Mouse (Mus musculus) left cerebral cortex, adult 8-10 months (tissue): Measurements from ENCODE around the gene Cblb. TPM values are rescaled to one million over a fixed set of nuclear protein-coding genes. Genes with fewer than 3 reads are reported as not detected.

ENCODE experiments used
- DNase-seq, 2 experiments: peaks; one replicate each; pipeline ENCODE4 v3.0.0; 2022; ENCODE audit warnings: low spot score in 2 of 2
- total RNA-seq, 4 experiments: library from RNA; stranded (reverse); gene quantifications; 2 replicates each; pipeline ENCODE4 v1.2.4; 2022

The Cblb gene
- total RNA-seq, 4 experiments from 2014 or later = 17.9 to 19.4 (median 19.1) TPM

- DNase-seq = no peak
Measured at GRCm38 (mm10) chr16:52125896-52126295, 94.9 kb downstream of the Cblb start.

GRCm38 (mm10) chr16:52129357-52129905 is 98.4 kb downstream of the Cblb start:
- no peak for DNase-seq

DNA sequence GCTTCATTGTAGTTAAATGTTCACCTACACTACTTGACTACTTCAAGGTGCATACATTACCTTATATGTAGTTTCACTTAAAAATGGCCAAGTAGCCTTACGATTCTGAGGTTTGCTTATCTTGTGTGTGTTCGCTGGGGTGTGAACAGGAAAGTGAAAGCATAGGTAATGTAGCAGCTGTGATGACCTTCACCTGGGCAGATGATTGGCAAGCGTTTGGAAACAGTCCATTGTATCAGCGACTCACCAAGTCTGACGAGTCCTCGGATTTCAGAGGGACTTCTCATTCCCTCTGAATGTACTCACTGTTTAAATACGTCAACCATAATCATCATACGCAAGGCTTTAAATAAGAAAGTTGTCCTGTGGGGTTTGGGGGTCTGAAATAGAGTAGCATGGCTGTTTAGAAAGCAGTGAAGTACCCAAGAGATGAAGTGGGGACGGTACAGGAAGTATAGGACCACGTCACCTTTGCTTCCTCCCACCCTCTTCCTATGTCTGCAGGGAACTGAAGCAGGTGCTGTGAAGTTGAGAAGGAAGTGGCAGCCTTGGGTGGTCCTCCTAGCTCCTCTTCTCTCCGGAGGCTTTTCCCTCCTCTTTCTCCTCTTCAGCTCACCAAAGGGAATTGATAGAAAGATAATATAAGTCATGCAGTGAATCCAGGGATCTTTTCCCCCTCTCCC is 101.9 kb downstream of the Cblb start:
- no peak for DNase-seq

DNA sequence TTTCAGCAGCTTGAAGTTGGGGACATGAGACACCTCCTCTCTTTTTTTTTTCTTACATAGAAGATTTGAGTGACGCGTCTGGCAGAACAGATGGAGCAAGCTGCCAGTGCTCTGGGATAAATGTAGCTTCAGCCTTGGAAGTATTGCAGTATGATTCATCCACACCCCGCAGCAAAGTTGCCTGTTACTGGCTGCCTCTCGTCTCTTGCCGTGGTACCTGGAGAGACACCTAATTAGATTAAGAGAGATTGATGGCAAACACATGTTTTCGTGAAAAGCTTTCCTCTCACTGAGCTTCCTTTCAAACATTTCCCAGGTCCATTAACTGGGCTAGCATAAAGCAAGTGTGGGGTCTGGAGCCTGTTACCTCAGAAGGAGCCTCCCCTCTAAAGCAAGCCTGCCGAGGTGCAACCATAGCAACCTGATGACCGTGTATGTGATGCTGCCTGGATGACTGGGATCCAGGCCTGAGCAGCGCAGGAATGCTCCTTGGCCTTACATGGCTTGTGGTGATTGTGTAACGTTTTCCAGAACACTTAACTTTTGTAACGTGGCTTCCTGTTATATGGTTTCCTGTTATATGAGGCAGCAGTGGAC is 103.7 kb downstream of the Cblb start:
- DNase-seq = peak; percentile 28 to 83

- DNase-seq = no peak
Measured at GRCm38 (mm10) chr16:52135689-52136390, 104.8 kb downstream of the Cblb start.

- DNase-seq = no peak
Measured at GRCm38 (mm10) chr16:52143101-52143500, 112.1 kb downstream of the Cblb start.

GRCm38 (mm10) chr16:52143818-52144217 is 112.8 kb downstream of the Cblb start:
- DNase-seq = no peak

GRCm38 (mm10) chr16:52144792-52145191 is 113.8 kb downstream of the Cblb start:
- DNase-seq = no peak

GRCm38 (mm10) chr16:52145552-52145951 is 114.5 kb downstream of the Cblb start:
- no peak for DNase-seq

GRCm38 (mm10) chr16:52146976-52147696 is 116.1 kb downstream of the Cblb start:
- DNase-seq = no peak

- no peak for DNase-seq
Measured at GRCm38 (mm10) chr16:52148041-52148440, 117.0 kb downstream of the Cblb start.

DNA sequence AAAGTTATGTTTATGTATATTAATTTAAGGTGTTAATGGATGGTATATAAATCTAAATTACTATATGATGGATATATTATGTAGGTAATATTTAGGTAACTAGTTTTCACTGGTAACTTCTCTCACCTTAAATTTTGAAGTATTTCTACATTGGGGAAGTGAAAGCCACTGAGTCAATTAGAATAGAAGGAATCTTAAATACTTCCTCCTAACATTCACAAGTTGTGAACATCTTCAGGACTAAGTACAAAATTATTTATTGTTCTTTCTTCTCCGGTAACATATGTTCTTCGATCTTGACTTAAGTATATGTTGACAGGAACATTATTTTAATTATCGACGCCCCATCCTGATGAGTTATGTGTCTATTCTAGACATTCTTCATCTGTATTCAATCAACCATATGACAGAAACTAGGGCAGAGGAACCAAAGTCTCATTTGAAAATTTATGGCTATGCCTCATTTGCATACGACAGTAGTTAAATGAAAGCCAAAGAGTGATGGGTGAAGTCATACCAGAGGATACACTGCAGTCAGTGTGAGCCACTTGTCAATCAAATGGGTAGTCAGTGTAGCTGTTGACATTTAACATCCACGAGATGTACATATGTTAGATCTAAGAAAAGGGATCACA is 118.2 kb downstream of the Cblb start:
- no peak for DNase-seq

GRCm38 (mm10) chr16:52155030-52155696 is 124.1 kb downstream of the Cblb start:
- no peak for DNase-seq

- no peak for DNase-seq
Measured at GRCm38 (mm10) chr16:52159958-52160504, 129.0 kb downstream of the Cblb start.

GRCm38 (mm10) chr16:52164246-52164645 is 133.2 kb downstream of the Cblb start:
- no peak for DNase-seq

GRCm38 (mm10) chr16:52173253-52173652 is 142.2 kb downstream of the Cblb start:
- DNase-seq = no peak

GRCm38 (mm10) chr16:52179839-52180238 is 148.8 kb downstream of the Cblb start:
- DNase-seq = no peak

- DNase-seq = no peak
Measured at GRCm38 (mm10) chr16:52182057-52182456, 151.0 kb downstream of the Cblb start.

- DNase-seq = peak in 1 of 2 experiments; percentile 49
Measured at GRCm38 (mm10) chr16:52184350-52184749, 153.3 kb downstream of the Cblb start.

DNA sequence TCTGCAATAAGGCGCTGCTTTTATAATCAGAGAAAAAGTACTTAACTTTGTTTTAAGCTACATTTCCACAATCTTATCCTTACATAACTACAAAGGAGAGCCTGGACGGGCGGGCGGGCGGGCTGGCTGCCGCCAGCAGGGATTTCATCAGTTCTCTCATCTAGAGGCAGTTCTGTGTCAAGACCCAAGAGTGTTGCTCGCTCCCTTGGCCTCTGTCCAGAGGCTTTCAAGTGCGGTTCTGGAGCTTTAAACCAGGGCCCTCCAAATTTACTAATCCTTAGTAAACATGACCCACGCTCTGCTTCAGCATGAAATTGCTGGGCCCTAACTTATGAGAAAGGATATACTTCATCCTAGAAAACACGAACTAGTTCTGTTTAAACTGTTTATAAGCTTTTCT is 155.7 kb downstream of the Cblb start:
- no peak for DNase-seq
